Mouse (Mus musculus): Measurements from ENCODE around the gene Apopt1.

The Apopt1 gene

DNA sequence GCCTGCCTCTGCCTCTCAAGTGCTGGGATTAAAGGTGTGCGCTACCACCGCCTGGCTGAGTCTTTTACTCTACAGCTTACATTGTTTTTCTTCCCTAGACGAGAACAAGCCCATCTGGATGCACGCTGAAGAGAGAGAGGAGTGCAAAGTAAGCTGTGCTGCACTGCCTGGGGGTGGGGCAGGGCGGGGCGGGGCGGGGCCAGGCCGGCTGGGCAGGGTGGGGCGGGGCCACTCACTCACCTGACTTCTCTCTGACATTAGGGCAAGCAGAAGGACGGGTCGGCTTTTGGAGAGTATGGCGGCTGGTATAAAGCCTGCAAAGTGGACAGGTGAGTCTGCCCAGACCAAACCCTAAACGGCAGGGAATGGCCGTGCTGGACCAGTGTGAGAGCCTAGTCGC, 72.1 kb downstream of the Apopt1 start:
- no peak for DNase-seq

DNA sequence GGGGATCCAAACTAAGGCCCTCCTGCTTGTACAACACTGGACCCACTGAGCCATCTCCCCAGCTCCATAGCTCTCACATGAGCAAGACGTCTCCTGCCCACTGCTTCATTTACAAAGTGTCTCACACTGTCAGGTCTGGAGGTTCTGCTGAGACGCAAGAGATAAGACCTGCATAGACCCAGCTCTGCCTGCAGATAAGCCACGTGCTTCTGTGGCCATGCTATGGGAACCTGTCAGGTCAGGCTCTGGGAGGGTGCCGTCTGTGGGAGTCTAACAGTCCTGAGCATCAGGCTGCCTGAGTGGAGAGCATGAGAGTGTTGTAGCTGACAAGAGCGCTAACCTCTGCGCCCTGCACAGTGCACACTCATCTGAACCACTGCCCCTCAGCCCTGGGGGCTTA, 74.0 kb downstream of the Apopt1 start:
- DNase-seq: no peak

DNA sequence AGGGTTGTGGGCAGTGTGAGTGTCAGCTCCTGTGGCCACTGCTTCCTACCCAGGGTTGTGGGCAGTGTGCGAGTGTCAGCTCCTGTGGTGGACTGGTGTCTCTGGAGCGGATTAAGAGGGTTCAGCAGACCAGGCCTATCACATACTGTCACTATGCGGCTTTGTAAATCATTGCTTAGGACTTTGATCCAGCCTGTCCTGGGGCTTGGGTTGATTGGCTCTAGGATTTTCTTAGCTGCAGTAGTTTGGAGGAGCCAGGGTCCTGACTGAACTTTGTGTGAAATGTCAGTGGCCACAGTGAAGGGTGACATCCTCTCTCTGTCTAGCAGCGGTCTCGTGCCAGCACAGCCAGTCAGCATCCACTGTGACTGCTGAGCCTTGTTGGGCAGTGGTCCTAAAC, 77.0 kb downstream of the Apopt1 start:
- DNase-seq: peak; percentile 61

DNA sequence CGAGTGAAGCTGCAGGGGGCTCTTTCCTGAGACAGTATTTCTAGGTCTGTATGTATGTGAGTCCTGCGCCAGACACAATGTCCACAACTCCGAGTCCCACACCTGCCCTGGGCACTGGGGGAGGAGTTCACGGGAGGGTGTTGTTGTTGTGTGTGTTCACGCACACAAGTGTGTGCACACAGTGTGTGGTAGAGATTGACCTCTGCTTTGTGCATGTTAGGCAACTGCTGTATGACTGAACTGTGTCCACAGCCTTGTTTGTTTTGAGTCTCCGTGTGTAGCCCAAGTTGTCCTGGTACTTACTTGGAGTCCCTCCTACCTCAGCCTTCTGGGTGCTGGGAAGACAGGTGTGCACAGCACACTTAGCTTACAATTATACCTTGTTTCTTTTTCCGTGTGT, 77.6 kb downstream of the Apopt1 start:
- DNase-seq: no peak

DNA sequence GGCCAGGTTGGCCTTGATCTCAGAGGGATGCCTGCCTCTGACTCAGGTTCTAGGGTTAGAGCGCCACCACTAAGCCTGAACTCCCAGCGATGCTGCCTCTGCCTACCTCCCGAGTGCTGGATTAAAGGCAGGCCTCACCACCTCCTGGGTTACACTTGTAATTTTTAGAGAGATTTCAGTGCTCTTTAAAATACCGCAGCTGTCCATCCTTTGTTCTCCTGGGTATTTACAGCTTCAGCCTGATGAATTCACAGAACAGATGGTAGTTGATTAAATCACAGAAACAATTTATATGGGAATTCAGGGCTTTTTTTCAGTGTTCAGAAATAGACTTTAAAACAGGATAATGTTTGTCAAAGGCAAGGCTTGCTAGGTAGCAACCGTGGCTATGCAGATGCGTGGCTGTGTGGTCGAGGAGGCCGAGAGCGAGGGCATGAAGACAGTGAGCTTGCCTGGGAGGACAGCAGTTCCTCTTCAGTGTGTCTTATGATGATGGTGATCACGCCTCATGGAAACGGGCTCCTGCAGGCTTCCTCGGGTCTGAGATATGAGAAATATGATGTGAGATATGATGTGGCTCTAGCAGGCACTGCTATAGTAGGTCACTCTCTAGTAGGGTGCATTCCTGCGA, 78.5 kb downstream of the Apopt1 start:
- no peak for DNase-seq

DNA sequence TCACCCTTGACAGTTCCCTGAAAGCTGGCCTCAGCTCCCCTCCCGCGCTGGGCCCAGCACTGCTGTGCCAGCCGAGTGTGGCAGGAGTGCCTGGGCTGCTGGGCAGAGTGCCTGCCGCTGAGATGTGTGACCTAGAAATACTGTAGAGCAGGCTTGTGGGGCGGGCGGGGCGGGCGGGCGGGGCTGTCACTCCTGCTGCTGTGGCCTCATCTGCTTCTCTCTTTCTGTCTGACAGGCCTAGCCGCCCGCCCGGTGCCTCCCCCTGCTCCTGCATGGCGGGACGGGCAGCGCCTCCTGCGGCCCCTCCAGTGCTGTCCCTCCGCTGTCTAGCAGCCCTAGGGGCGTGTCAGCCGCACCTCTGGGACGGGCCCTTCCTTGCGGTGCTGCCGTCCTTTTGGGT, 81.0 kb downstream of the Apopt1 start:
- peak; percentile 79 for DNase-seq

DNA sequence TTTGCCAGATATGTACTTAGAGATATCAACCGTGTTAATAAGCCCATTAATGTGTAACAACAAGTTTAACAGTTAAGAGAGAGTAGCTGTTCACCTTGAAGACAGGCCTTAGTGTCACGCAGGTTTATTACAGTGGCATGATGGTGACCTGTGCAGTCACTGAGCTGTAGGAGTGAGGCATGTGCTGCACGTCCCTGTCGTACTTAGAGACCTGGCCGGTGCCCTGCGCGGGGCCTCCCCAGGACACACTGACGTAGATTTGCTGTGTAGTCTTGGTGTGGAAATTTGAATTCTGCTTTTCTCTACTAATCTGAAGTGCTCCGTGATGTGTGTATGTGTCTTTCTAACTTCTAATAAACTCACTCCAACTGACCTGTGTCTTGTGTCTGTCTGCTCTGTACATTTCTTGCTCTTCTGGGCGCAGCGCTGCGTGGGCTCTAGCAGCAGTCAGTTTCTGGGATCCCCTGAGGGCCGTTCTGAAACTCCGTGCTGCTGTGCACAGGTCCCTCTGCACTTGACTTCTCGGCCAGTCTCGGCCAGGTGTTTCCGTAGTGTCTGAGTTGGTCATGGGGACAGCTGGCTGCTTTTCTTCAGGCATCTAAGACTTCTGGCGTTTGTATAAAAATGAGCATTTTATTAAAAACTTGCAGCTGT, 81.6 kb downstream of the Apopt1 start:
- no peak for DNase-seq

DNA sequence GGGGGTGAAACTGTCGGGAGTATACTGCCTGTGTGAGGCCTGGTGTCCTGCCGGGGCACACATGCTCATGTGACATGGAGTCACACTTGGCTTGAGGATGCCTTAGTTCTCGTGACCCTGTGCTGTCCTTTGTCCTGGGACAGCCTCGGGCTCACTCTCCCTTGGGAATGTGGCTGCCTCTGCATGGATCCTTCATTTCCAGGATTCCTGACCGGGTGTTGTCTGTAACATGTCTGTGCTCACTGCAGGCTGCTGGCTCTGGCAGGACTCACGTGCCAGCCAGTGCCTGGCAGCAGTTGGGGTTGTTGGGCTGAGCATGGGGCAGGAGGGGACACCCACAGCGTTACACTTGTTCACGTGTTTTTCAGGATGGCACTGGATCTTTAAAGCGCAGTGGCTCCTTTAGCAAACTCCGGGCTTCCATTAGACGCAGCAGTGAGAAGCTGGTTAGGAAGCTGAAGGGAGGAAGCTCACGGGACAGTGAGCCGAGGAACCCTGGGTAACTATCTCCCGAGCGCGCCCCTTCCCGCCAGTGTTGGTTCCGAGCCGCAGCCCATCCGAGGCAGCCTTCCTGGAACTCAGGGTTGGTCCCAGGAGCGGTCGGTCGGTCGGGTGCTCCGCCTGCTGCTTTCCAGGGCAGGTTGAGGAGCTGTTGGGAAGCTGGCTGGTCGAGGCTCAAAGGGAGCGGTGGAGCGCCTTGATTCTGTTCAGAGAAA, 82.3 kb downstream of the Apopt1 start:
- peak; percentile 64 for DNase-seq

DNA sequence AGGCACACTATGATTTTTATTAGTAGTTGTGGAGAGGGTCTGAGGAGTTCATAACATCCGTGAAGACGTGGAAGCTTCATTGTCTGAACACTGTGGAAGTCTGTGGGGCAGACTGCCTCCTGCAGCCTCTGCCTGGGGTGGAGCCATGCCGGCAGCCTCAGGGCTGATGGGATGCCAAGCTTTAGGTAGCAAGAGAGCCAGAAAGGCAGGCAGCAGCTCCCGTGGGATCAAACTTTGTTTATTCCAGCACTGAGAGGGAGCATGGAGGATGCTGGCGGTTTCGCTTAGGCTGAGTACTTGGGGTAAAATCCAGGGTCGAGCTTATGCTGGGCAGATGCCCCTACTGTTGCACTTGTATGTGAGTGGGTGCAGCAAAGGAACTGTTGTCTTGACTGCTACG, 84.2 kb downstream of the Apopt1 start:
- DNase-seq: no peak

DNA sequence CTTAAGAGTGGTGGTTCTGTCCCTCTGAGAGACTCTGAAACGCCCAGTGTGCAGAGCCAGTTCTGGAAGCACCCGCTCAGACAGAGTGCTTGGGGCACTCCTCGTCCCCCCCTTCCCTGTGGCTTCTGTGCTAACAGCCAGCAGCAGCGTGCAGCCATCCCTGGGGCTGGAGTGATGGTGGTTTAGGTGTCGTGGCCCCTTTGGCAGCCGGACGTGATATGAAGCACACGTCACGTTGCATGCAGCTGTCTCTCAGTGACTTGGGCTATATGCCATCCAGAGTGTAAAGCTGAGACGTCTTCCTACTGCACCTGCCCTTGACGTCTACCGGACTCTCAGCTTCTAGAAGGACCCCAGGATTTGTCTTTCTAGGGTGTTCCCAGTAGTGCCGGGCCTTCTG, 85.4 kb downstream of the Apopt1 start:
- DNase-seq: no peak

DNA sequence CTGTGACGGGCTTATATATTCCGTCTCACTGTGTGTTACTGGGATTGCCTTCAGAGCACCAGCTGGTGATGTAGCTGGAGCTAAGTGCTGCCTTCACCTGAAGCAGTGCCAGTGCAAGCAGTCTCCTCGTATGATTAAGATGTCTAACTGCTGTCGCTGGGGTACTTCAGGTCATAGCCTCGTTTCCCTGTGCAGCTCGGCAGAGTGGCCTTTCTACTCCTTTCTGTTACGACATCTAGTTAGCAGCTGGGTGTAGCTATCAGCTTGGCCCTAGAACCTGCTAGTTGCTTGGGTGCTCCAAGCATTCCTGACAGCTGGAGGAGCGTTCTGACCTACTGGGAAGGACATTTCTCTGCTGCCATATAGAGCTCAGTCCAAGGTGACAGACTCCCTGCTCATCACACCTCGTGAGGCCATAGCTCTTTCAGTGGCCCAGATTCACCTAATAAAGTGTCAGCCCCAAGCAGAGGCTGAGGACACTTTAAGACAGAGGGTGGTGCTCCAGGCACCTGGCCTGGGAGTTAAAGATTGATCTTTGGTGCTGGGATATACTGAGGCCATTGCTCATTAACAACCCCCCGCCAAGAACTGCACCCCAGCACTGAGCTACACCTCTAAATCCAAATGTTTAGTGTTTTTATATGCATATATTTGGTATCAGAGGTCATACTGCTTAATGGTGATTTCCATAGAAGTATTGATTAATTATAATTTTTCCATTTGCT, 87.6 kb downstream of the Apopt1 start:
- DNase-seq: peak; percentile 47

DNA sequence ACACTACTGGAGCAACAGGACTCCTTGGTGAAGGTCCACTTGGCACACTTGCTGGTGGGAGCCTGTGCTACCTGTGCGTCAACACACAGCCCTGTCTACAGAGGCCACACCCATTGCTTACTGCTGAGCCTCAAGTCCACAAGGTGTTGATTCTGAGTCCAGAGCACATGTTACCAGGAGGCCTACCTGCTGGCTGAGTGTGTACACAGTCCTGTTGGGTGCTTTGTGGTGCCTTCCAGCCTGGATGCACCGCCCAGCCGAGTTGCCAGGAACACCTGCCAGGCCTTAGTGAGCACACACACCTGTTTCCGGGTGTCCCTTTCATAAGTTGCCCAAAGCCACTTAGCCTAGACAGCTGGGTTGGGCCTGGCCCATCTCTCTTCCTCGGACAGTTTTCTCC, 90.5 kb downstream of the Apopt1 start:
- DNase-seq: no peak

Data from kidney, adult 18-20 months (tissue).